24 mouse cellular contexts compared by ENCODE assay signal in genomic region chr7:50429725-50430124, GRCm38 (mm10).
A peak's percentile ranks its signal among the peaks of the same experiment; 100 is the strongest.
DNase-seq lines count a peak whose midpoint lies in the region; ATAC-seq and TF ChIP-seq lines count a peak whose summit lies in the region.
"Had no signal": no experiment of that assay in that cellular context is flagged by ENCODE, and none has a peak within 500 bp of the region (broad histone marks: within the 10 kb centered on the region; RNA-seq: fewer than 3 reads in every experiment).

No protein-coding gene starts in this region.

- no peaks in the 10 kb centered on the region for H3K27me3 ChIP-seq in intestine, embryonic 14.5 days (replicated peaks; ENCODE audit: control insufficient read depth, insufficient read depth, low read length)
- H3K27me3 ChIP-seq in intestine, postnatal 0 days (replicated peaks; ENCODE audit: control insufficient read depth, insufficient read depth, low read length): no peaks in the 10 kb centered on the region
- H3K27me3 ChIP-seq in stomach, embryonic 16.5 days (ENCODE audit: control insufficient read depth, insufficient read depth, low read length): no peaks in the 10 kb centered on the region
- H3K27me3 ChIP-seq: CH12.LX; embryonic facial prominence, embryonic 12.5 days; forebrain, embryonic 13.5 days; Patski had no signal

- no peak overlapping the region for H3K9ac ChIP-seq in intestine, embryonic 14.5 days (ENCODE audit: low read length)
- H3K9ac ChIP-seq in intestine, postnatal 0 days (ENCODE audit: low read depth, low read length): no peak overlapping the region
- H3K9ac ChIP-seq in stomach, embryonic 16.5 days (ENCODE audit: low read length): no peak overlapping the region
- H3K9ac ChIP-seq: embryonic facial prominence, embryonic 12.5 days; forebrain, embryonic 13.5 days had no signal

- no peak overlapping the region for H3K27ac ChIP-seq in intestine, embryonic 14.5 days (ENCODE audit: low read depth)
- no peak overlapping the region for H3K27ac ChIP-seq in intestine, postnatal 0 days (ENCODE audit: low read depth, low read length)
- H3K27ac ChIP-seq in stomach, embryonic 16.5 days (ENCODE audit: low read length): no peak overlapping the region
- H3K27ac ChIP-seq: embryonic facial prominence, embryonic 10.5 days; embryonic facial prominence, embryonic 12.5 days; forebrain, embryonic 13.5 days had no signal

- no peak for TF ChIP-seq CTCF in intestine, postnatal 0 days (IDR thresholded peaks at IDR 0.05; ENCODE audit: low read depth)

- DNase-seq in intestine, embryonic 14.5 days (ENCODE audit: low spot score): no peak
- peak; percentile 2 to 6 for DNase-seq in urinary bladder, postnatal 36 days (ENCODE audit: low spot score in 2 of 2)
- no peak for DNase-seq in urinary bladder, adult 2 months (ENCODE audit: low spot score)
- no peak for DNase-seq in layer of hippocampus, postnatal 36 days
- DNase-seq in liver: no peak
- DNase-seq: adrenal gland, adult 8-10 months; adrenal gland, postnatal 14 days; adrenal gland, postnatal 36 days; B cell, adult 2 months; cerebellum, adult 11-12 months; cerebellum, adult 2 months; cerebellum, adult 9-10 months; cerebellum, postnatal 10 days; cerebellum, postnatal 25 days had no signal

- no peaks in the 10 kb centered on the region for H3K36me3 ChIP-seq in intestine, embryonic 14.5 days (ENCODE audit: control insufficient read depth, insufficient read depth, low read length)
- no peaks in the 10 kb centered on the region for H3K36me3 ChIP-seq in intestine, postnatal 0 days (ENCODE audit: control insufficient read depth, insufficient read depth)
- H3K36me3 ChIP-seq in stomach, embryonic 16.5 days (ENCODE audit: control insufficient read depth, insufficient read depth, low read length): no peaks in the 10 kb centered on the region
- H3K36me3 ChIP-seq: embryonic facial prominence, embryonic 10.5 days; embryonic facial prominence, embryonic 12.5 days; G1E had no signal

- ATAC-seq in intestine, embryonic 14.5 days (replicated peaks; ENCODE audit: low FRiP score, low TSS enrichment, low read depth): peak; percentile 58; the same call in 1 of the 2 replicates
- ATAC-seq in intestine, postnatal 0 days: no peak
- ATAC-seq in stomach, embryonic 16.5 days (ENCODE audit: insufficient read depth, low FRiP score): peak; percentile 72; the same call in 1 of the 2 replicates
- ATAC-seq: activated CD4-positive, CD25-positive, alpha-beta regulatory T cell, adult 4 months; CD4-positive, CD25-positive, alpha-beta regulatory T cell, adult 4 months; forebrain, embryonic 13.5 days; Patski had no signal

- no peak overlapping the region for H3K4me3 ChIP-seq in intestine, embryonic 14.5 days (ENCODE audit: low read depth, low read length)
- no peak overlapping the region for H3K4me3 ChIP-seq in intestine, postnatal 0 days (ENCODE audit: low read depth, low read length)
- no peak overlapping the region for H3K4me3 ChIP-seq in stomach, embryonic 16.5 days (replicated peaks; ENCODE audit: low read length)
- H3K4me3 ChIP-seq: embryonic facial prominence, embryonic 10.5 days; embryonic facial prominence, embryonic 12.5 days; forebrain, embryonic 13.5 days had no signal

- no peaks in the 10 kb centered on the region for H3K9me3 ChIP-seq in intestine, embryonic 14.5 days (ENCODE audit: control insufficient read depth, low read length)
- no peaks in the 10 kb centered on the region for H3K9me3 ChIP-seq in intestine, postnatal 0 days (ENCODE audit: control insufficient read depth)
- H3K9me3 ChIP-seq in stomach, embryonic 16.5 days (replicated peaks; ENCODE audit: control insufficient read depth, low read length): no peaks in the 10 kb centered on the region
- H3K9me3 ChIP-seq: embryonic facial prominence, embryonic 10.5 days; embryonic facial prominence, embryonic 12.5 days; forebrain, embryonic 13.5 days had no signal

- H3K4me2 ChIP-seq in intestine, embryonic 14.5 days (ENCODE audit: low read length): no peak overlapping the region
- H3K4me2 ChIP-seq in intestine, postnatal 0 days (replicated peaks; ENCODE audit: low read depth): no peak overlapping the region
- no peak overlapping the region for H3K4me2 ChIP-seq in stomach, embryonic 16.5 days (ENCODE audit: low read depth, low read length)
- H3K4me2 ChIP-seq: embryonic facial prominence, embryonic 12.5 days; forebrain, embryonic 13.5 days had no signal

- WGBS in intestine, embryonic 14.5 days: 71% methylated on average over 5 of the region's 5 CpGs
- WGBS in intestine, postnatal 0 days: 59% methylated on average over 5 of the region's 5 CpGs
- 70% methylated on average over 5 of the region's 5 CpGs for WGBS in stomach, embryonic 16.5 days

- no peaks in the 10 kb centered on the region for H3K4me1 ChIP-seq in intestine, embryonic 14.5 days (replicated peaks; ENCODE audit: control insufficient read depth, insufficient read depth, low read length)
- no peaks in the 10 kb centered on the region for H3K4me1 ChIP-seq in intestine, postnatal 0 days (replicated peaks; ENCODE audit: control insufficient read depth, insufficient read depth, low read length)
- no peaks in the 10 kb centered on the region for H3K4me1 ChIP-seq in stomach, embryonic 16.5 days (ENCODE audit: control insufficient read depth, insufficient read depth, low read length)
- H3K4me1 ChIP-seq: embryonic facial prominence, embryonic 10.5 days; embryonic facial prominence, embryonic 12.5 days; forebrain, embryonic 13.5 days had no signal

Comparison
In these comparisons a context has a peak if more than half of its experiments do, and no peak if none do; other contexts are left out.
1. DNase-seq: peak in urinary bladder, postnatal 36 days (2 of 2); none in intestine, embryonic 14.5 days (single experiment), urinary bladder, adult 2 months (single experiment), layer of hippocampus, postnatal 36 days (0 of 2) and liver (single experiment).